Mouse (Mus musculus): ENCODE results near the gene Sh3bp5. TPM values are rescaled to one million over a fixed set of nuclear protein-coding genes. Genes with fewer than 3 reads are reported as not detected.
"Not testable (repeated sequence)": the region's sequence is repeated elsewhere in the genome, so short reads cannot be mapped to it uniquely, and the experiment has no call there.

The Sh3bp5 gene
- total RNA-seq (2021): 10 to 100 TPM; 34.5 to 44.4 TPM
- long read RNA-seq, experiment 1, transcript Sh3bp5-201 (9 exons, 2,684 nt): major isoform, 16 of 35 reads
- long read RNA-seq, experiment 1, partial matches to known transcripts: 5 of 35 reads
- long read RNA-seq, experiment 1, other reads (novel, unspliced or antisense): 14 of 35 reads
- long read RNA-seq, experiment 2, transcript Sh3bp5-201 (9 exons, 2,684 nt): major isoform, 24 of 39 reads
- long read RNA-seq, experiment 2, partial matches to known transcripts: 2 of 39 reads
- long read RNA-seq, experiment 2, other reads (novel, unspliced or antisense): 13 of 39 reads

- DNase-seq: peak; percentile 87 to 95
- intact Hi-C loops (cut with DNase I): loop anchor here (1.0 to 2.0 kb wide), 3 partner anchors 21 to 50 kb away; no protein-coding TSS in a partner anchor
Measured at GRCm38 (mm10) chr14:31435930-31436693, at the start of gene Sh3bp5. Sh3bp5 (minus strand) TSS chr14:31436078.

GRCm38 (mm10) chr14:31482417-31482816 is 46.5 kb upstream of the Sh3bp5 start:
- intact Hi-C loops (cut with DNase I): no loop called here
- no peak for DNase-seq

DNA sequence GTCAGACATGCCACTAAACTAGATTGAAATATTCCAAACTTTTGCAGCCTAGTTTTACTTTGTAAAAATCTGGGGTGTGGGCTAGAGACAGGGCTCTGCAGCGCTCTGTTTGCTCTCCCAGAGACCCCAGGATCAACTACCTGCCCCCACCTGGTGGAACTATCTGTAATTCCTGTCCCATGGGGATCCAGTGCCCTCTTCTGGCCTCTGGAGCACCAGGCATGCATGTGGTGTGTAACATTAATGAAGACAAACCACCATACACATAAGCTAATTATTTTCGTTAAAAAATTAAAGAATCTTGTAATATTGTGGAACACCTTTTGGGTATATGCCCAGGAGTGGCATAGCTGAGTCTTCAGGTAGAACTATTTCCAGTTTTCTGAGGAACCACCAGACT is 37.4 kb upstream of the Sh3bp5 start:
- intact Hi-C loops (cut with DNase I): loop anchor here (2.0 to 5.0 kb wide), 2 partner anchors 106 to 200 kb away; no protein-coding TSS in a partner anchor
- no peak for DNase-seq

- intact Hi-C loops (cut with DNase I): loop anchor here (2.0 to 5.0 kb wide), 2 partner anchors 105 to 200 kb away; no protein-coding TSS in a partner anchor
- peak in 1 of 2 experiments; percentile 21 for DNase-seq
Measured at GRCm38 (mm10) chr14:31472451-31473061, 36.7 kb upstream of the Sh3bp5 start.

DNA sequence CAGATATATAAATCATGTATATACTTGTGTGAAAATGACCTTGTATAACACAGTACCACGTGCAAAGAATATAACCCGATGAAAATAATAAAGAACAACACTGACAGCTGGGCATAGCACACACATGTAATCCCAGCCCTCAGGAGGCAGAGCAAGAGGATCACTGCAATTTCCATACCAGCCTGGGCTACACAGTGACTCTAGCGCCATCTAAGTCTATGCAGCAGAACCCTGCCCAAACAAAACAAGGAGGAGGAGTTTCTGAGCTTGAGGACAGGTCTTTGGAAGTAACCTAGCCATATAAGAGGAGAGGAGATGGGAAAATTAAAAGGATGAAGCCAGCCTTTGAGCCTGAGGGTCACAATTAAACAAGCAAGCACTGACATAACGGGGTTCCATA is 33.8 kb upstream of the Sh3bp5 start:
- intact Hi-C loops (cut with DNase I): loop anchor here (2.0 to 5.0 kb wide), 3 partner anchors 33 to 102 kb away; partner anchors contain the start of gene Sh3bp5
- no peak for DNase-seq

GRCm38 (mm10) chr14:31464176-31464575 is 28.3 kb upstream of the Sh3bp5 start:
- no peak for DNase-seq
- intact Hi-C loops (cut with DNase I): no loop called here

DNA sequence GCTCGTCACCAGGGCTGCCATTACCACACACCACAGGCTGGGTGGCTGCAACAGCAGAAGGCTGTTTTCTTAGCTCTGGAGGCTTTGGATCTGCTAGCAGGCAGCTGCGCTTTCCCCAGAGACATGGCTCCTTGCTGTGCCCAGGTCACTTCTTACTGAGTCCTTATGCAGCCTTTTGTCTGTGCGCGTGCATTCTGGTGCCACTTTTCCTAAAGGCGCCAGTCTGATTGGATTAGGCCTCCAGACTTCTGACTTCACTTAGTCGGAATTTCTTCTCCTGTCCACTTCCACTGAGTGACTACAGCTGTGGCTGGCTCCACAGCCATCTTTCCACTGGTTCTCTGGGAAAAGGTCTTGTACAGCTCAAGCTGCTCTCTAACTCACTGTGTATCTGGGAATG is 27.0 kb upstream of the Sh3bp5 start:
- intact Hi-C loops (cut with DNase I): no loop called here
- no peak for DNase-seq

GRCm38 (mm10) chr14:31462226-31462625 is 26.3 kb upstream of the Sh3bp5 start:
- DNase-seq; intact Hi-C loops (cut with DNase I): not testable (repeated sequence)

- DNase-seq: no peak
Measured at GRCm38 (mm10) chr14:31458006-31458405, 22.1 kb upstream of the Sh3bp5 start.

GRCm38 (mm10) chr14:31456064-31456721 is 20.3 kb upstream of the Sh3bp5 start:
- DNase-seq: no peak
- intact Hi-C loops (cut with DNase I): no loop called here

More at GRCm38 (mm10) chr14:31458006-31458405, 22.1 kb upstream of the Sh3bp5 start:
- intact Hi-C loops (cut with DNase I): no loop called here

DNA sequence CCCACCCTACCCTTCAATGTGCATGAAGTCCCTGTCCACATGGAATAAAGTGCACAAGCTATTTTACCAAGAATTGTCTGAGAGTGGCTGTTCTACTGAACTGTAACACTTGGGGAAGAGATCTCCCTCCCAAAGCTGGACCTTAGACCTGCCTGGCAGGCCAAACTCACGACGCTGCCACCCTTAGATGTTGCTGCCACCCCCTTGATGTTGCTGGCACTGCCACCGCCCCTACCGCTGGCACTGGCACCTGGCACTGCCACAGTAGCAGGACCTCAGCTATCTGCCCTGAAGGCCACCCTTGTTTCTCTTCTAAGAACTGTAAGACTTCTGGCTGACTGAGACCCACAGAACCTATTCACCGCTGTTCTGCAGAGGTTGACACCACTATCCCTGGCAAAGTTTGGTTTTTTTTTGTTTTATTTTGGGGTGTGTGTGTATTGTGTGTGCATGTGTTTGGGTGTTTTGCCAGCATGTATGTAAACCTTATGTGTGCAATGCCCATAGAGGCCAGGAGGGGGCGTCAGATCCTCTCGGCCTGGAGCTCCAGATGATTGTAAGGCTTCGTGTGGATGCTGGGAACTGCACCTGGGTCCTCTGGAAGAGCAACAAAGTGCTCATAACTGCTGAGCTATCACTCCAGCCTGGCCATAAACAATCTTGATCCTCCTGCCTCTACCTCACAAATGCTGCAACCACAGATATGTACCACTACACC is 19.1 kb upstream of the Sh3bp5 start:
- DNase-seq: no peak
- intact Hi-C loops (cut with DNase I): no loop called here

DNA sequence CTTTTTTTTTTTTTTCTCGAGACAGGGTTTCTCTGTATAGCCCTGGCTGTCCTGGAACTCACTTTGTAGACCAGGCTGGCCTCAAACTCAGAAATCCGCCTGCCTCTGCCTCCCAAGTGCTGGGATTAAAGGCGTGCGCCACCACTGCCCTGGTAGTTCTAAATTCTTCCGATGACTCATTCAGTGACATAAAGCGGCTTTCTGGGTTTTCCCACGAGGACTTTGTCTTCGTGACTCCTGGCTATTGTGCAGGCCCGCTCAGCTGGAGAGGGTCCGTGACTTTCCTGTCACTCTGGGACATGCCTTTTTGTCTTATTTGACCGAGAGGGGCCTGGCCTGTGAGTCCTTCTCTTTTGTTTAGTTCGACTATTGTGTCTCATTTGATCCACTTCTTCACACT is 18.1 kb upstream of the Sh3bp5 start:
- DNase-seq; intact Hi-C loops (cut with DNase I): not testable (repeated sequence)

DNA sequence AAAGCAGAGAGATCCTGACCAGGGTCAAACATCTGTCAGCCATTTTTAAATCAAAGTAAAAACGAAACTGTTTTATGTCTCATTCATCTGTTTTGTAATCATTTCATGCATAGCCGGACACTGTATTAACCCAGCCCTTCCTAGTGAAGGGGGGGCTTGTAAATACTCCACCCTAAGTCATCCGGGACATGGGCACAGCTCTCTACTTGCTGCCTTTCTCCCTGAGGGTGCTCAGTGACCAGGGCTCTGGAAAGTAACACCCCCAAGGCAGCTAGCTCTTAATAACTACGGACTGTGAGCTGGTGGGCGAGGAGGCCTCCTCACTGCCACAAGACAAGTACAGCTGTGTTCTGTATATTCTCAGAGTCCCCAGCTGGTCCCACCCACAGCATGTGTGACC is 13.1 kb upstream of the Sh3bp5 start:
- DNase-seq: no peak
- intact Hi-C loops (cut with DNase I): no loop called here

DNA sequence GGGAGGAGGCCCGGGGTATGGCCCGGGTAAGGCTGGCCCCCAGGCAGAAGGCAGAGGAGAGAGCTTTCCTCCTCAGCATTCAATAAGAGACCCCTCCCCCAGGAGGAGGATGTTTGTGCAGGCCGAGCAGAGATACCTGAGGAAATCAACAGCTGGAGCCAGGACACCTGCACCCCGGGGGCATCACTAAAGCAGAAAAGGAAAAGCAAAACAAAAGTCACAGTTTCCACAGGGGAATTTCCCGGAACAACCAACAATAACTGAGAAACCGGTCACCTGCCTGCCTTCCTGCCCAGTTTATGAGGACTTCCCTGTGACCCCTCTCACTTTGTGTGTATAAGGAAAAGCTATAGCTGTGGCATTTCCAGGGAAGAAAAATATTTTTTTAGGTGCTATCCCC is 7.7 kb upstream of the Sh3bp5 start:
- intact Hi-C loops (cut with DNase I): no loop called here
- no peak for DNase-seq

GRCm38 (mm10) chr14:31440725-31441124 is 4.8 kb upstream of the Sh3bp5 start:
- no peak for DNase-seq
- intact Hi-C loops (cut with DNase I): no loop called here

GRCm38 (mm10) chr14:31440230-31440629 is 4.4 kb upstream of the Sh3bp5 start:
- no peak for DNase-seq
- intact Hi-C loops (cut with DNase I): no loop called here

DNA sequence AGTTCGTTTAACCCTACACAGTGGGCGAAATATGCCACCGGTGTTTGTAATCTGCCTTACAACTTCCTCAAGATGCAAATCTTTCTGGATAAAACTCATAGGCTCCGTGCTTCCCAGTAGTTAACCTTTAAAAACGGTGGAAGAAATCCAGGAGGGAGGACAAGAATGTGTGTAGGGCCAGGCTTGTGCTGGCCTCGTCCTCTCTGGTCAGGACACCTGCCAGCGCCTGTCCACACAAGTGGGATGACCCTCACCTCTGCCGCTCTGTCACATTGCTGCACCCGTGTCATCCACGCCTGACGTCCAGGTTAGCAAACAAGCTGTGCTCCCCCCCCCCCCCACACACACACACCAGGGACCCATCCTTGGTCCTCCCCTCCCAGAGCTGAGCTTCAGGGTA is 3.4 kb upstream of the Sh3bp5 start:
- intact Hi-C loops (cut with DNase I): no loop called here
- DNase-seq: no peak

DNA sequence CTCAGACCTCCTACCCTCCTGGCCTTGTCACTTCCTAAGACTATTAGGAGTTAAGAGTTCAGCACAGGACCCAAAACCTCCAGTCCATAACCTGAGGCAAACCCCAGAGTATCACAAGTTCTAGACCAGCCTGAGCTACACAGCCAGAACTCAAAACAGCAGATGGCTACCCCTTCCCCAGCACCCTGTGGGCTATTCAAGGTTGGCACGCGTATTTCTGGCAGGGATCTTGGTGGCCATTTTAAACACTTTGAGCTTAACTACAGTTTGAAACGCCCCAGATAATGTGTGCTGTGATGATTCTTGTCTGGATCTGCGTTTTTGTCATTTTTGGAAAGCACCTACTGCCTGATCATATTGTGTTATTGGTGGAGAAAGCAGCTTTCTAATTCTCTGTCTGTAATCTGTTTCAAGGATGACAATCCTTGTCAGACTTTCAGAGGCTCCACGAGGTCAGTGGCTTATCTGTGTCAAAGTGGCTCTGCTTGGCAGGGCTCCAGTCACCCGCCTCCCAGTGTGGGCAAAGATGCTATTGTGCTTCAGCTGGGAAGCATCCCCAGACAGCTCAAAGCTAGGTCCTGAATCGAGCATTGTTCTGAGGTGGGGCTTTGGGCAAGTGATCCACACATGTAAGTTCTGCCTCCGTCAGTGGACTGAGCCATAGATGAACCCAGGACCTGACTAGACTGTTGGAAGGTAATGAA is 2.1 kb upstream of the Sh3bp5 start:
- intact Hi-C loops (cut with DNase I): loop anchor here (2.0 kb wide), 1 partner anchor 33 kb away; no protein-coding TSS in a partner anchor
- no peak for DNase-seq
